In the genomic region with DNA sequence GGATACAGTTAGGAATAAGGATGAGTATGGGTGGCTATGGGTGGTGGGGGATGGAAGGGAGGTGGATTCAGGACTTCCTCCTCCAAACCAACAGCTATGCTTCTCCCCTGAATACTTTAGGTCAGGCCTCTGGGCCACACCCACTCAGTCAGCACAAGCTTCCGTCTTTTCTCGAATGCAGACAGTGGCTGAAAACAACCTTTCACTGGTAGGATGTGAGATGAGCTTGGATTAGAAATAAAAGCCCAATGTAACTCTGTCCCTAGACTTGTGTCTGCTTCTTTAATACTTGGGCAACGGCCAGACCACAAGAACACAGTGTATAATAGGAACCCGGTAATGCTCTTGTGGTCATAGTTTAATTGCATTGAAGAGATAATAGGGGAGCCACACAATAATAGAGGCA, we compare ENCODE assay signal across 11 mouse cellular contexts. TPM values are rescaled to one million over a fixed set of nuclear protein-coding genes. Genes with fewer than 3 reads are reported as not detected.
DNase-seq lines count a peak whose midpoint lies in the region; ATAC-seq lines count a peak whose summit lies in the region.
"Had no signal": no experiment of that assay in that cellular context is flagged by ENCODE, and none has a peak within 500 bp of the region (broad histone marks: within the 10 kb centered on the region; RNA-seq: fewer than 3 reads in every experiment).

No protein-coding gene starts in this region.

- peak; percentile 64 for ATAC-seq in CD4-positive, CD25-positive, alpha-beta regulatory T cell, adult 4 months
- ATAC-seq in granulocyte monocyte progenitor cell, adult 5-6 weeks (replicated peaks; ENCODE audit: poor library complexity, severe bottlenecking): peak; percentile 85
- ATAC-seq: forebrain, embryonic 14.5 days had no signal

- H3K36me3 ChIP-seq in megakaryocyte, embryonic 14.5 days (replicated peaks; ENCODE audit: low read length): peaks cover 2% of the 10 kb centered on the region
- H3K36me3 ChIP-seq: hindbrain, embryonic 15.5 days; midbrain, embryonic 12.5 days had no signal

- peak; percentile 83 for DNase-seq in 416B (ENCODE audit: low read depth)
- DNase-seq in embryo, embryonic 9.5 days (ENCODE audit: extremely low spot score): no peak
- no peak for DNase-seq in cerebellum, adult 11 months
- no peak for DNase-seq in left cerebral cortex, adult 18-20 months (ENCODE audit: low spot score in 2 of 2)

- no peaks in the 10 kb centered on the region for H3K27me3 ChIP-seq in megakaryocyte, embryonic 14.5 days (replicated peaks)
- H3K27me3 ChIP-seq: hindbrain, embryonic 15.5 days; midbrain, embryonic 12.5 days had no signal

- H3K4me1 ChIP-seq in megakaryocyte, embryonic 14.5 days: peaks cover 32% of the 10 kb centered on the region
- H3K4me1 ChIP-seq: hindbrain, embryonic 15.5 days had no signal

- peak overlapping the region; percentile 47 for H3K4me3 ChIP-seq in megakaryocyte, embryonic 14.5 days (replicated peaks)
- H3K4me3 ChIP-seq: heart, adult 2 months; hindbrain, embryonic 15.5 days; midbrain, embryonic 12.5 days had no signal

- H3K9me3 ChIP-seq in megakaryocyte, embryonic 14.5 days: no peaks in the 10 kb centered on the region
- H3K9me3 ChIP-seq: hindbrain, embryonic 15.5 days; midbrain, embryonic 12.5 days had no signal

RNA-seq across cellular contexts. Expression of a gene that starts 10.6 kb away (rescaled TPM):
- 10 to 100 TPM; 33.4 to 52.5 TPM for polyA plus RNA-seq in CD4-positive, CD25-positive, alpha-beta regulatory T cell, adult 4 months (2017; shearing (Covaris generic))
- 104 and 113 TPM in 2 replicates for total RNA-seq in granulocyte monocyte progenitor cell, adult 5-6 weeks (2014; fragmentation: Nextera tagmentation)
- 83.8 and 100 TPM in 2 replicates for total RNA-seq in granulocyte monocyte progenitor cell, adult 5-6 weeks (2017)
- polyA plus RNA-seq in megakaryocyte, embryonic 14.5 days (2012; ENCODE audit: insufficient read depth, low replicate concordance): 10.9 and 11.1 TPM in 2 replicates
- 10 to 100 TPM; 24.8 to 25.5 TPM for total RNA-seq in left cerebral cortex, adult 18-20 months (2021)

RNA-seq across cellular contexts. Expression of a gene that starts 11.0 kb away (rescaled TPM):
- under 1 TPM in 1 of 2 experiments, not detected in 1; 0.12 TPM for polyA plus RNA-seq in CD4-positive, CD25-positive, alpha-beta regulatory T cell, adult 4 months (2017; shearing (Covaris generic))
- total RNA-seq in granulocyte monocyte progenitor cell, adult 5-6 weeks (2014; fragmentation: Nextera tagmentation): 0.41 TPM in 1 of 2 replicates, not detected in the other
- total RNA-seq in granulocyte monocyte progenitor cell, adult 5-6 weeks (2017): 0.09 and 0.21 TPM in 2 replicates
- 0.02 TPM in 1 of 2 replicates, not detected in the other for polyA plus RNA-seq in megakaryocyte, embryonic 14.5 days (2012; ENCODE audit: insufficient read depth, low replicate concordance)
- total RNA-seq in left cerebral cortex, adult 18-20 months (2021): 10 to 100 TPM in 1 of 2 experiments, 1 to 10 TPM in 1; 9.9 to 12.5 TPM

Comparison
In these comparisons a context has a peak if more than half of its experiments do, and no peak if none do; other contexts are left out.
1. RNA of a gene that starts 11.0 kb away (total RNA-seq): 9.9 to 12.5 TPM in left cerebral cortex, adult 18-20 months; 0.09 to 0.41 TPM in granulocyte monocyte progenitor cell, adult 5-6 weeks; every median in the first group is over 4 times any median in the second.